Mouse (Mus musculus) frontal cortex, postnatal 25 days (tissue): ENCODE measurements around the gene Prn.

Source experiments
- DNase-seq, 2 experiments: peaks; one replicate each; pipeline ENCODE4 v3.0.0; 2022; ENCODE audit warnings: low spot score in 2 of 2

Gene Prn

DNA sequence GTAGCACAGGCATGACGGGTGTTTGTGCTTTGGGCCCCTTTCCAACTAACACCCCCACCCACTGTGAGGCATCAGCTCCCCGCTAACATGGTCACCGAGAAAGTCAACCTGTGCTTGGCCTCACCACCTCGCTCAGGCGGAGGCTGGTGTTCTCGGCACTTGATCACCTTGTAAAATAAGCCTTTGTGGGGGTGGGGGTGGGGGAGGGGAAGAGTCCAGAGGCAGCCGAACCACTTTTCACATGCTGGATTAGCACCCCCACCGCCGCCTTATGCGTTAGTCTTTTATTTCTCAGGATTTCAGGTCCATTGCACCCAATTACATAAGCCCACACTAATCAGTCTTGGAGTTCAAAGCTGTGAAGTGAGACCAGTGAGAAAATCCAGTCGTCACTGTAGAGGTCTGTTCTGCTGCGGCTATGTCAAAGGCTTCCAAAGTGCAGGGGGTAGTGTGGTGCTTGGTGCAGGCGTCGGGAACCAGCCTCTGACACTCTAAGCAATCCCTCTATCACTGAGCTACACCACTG is 83.9 kb downstream of the Prn start:
- DNase-seq = no peak

DNA sequence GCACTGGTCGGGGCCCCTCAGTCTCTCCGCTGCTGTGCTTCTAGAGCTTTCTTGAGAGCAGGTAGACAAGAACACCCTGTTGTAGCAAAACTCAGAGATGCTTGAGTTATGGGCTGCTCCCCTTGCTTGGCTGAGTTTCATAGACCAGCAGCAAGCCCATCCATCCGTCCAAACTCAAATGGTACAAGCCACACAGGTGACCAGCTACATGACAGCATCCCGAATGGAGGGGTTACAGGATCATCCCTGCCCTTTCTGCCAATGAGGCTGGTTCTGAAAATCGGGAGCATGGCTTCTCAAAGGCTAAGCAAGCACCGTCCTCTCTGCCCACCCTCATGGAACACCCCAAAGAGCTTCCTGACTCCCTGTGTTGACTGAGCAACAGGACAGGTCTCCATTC is 85.2 kb downstream of the Prn start:
- no peak for DNase-seq

DNA sequence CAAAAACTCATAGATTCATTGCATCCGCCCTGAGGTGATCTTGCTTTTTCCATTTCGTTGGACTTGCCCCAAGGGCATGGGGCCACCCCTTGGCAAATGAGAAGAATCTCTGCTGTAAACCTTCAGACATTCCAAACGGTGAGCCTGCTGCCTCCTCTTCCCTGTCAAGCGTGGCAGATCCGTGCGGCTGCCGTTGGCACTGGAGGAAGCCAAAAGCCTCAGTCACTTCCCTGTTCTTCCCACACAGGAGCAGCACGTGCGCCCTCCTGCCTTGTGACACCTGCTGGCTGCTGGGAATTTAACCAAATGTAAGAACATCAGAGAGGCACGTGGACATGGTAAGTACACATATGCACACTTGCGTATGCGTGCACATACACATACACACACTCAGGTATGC is 86.0 kb downstream of the Prn start:
- no peak for DNase-seq

DNA sequence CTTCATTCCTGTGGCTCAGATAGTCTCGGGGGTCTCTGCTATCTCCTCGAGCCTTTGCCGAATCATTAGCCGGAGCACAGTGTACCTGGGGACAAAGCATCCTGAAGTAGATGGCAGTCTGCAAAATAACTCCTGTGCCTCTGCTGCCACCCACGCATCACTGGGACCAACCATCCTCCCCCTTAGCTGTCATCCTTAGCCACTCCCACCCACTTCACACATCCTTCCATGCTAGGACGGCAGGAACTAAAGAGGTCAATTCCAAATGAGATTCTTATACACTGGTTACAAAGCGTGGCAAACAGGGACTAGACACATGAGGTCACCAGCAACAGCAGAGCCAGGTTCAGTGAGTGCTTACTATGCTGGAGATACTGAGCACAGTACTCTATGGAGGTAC is 86.6 kb downstream of the Prn start:
- no peak for DNase-seq

DNA sequence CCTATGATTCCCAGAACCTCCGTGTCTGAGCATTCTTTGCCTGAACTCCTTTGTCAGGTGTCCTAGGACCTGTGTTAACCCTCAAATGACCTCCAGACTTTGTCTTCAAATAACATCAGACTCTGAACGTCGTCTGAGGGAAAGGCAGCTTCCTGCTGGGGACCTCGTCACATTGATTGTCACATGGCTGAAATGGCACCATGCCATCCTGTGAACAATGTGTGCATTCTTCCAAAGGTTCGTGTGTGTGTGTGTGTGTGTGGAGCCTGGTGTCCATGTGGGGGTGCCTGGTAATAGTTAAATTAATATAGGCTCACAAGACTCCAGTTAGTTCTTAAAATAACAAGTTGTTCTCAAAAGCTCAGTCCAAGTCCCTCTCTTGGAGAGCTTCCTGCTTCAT is 87.6 kb downstream of the Prn start:
- DNase-seq = no peak

DNA sequence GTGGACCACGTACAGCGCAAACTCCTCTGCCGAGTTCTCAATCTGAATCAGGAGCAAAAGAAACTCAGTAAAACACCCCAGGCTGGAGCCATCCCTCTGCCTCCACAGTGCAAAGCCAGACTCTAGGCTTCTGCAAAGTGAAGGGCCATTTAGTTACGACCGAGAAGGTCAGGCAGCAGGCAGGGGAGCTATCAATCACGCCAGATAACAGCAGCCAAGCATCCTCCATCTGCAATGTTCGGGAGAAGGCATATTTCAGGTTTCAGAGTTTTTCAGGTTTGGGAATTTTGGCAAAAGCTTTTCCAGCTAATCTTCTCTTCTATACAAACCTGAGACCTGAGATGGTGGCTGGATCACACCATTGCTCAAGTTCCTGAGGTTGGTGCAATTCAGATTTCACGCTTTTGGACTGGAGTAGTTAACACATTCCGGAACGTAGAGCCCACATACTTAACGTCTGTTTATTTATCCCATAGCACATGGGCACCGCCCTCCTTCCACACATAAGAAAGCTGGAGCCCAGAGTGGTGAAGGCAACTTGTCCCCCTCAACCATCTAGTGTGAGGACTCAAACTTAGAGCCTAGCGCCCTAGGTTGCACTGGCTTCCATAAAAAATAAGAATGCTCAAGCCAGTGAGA is 92.1 kb downstream of the Prn start:
- no peak for DNase-seq

DNA sequence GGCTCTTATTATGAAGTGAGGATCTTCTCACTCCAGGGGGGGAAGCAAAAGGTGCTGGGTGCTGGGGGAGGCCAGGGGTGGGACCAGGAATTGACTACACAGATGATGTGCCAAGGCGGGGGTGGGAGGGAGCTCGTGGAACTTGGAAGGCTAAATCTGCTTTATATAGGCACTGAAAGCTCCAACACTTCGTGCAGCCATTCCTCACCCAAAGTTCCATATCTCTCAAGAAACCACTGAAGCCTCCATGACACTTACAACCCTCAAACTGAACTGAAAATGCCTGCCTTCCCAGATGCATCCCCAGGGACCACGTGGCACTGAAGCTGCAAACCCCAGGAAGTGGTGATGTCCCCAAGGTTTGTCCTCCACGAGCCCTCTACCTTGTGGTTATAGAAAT is 94.2 kb downstream of the Prn start:
- DNase-seq = no peak

DNA sequence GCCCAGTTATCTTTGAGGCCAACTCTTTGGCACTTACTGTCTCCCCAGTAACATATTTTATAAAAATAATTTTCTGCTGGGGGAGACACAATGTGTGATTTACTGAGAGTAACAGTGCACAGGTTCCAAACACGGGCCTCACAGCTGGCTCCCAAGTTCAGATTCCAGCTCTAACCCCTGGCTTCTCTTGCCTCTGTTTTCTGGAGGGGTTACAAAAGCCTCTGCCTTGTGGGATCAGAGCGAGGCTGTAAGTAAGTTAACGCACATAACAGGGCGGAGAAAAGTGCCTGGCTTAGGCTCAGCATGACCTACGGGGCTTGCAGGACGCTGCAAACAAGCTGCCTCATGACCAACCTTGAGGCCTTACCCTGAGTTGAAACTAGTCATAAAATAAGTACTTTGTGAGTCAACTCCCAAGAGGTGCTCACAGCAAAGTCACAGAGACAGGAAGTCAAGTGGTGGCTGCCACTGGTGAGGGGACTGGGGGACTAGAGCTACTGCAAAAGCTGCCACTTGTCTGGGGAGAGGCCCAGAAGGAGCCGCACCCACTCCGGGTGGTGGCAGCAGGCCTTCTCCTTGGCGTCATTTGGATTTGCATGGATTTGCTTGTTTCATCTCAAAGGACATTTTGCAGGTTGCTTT is 94.9 kb downstream of the Prn start:
- DNase-seq = no peak

DNA sequence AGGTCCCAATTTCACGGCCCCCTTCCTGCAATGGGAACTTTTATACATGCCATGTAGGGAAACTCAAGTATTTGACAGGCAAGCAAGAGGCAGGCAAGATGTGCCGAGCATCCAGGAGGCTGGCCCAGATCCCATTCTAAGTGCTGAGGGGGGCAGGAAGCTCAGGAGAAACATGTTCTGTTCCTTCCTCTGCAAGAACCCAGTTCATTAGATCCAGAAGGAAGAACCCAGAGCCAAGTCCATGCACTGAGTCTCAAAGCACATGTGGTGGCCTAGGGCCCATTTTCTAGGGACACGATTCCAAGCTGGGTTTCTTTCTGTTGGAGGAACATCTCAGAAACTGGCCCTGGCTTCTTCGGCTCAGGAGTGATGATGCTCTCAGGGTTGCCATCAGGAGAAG is 95.7 kb downstream of the Prn start:
- no peak for DNase-seq
